Mouse (Mus musculus) embryonic fibroblast, embryonic 13.5 days (primary cell): ENCODE results near the gene Tmcc1.

Experiments
- CTCF ChIP-seq: IDR thresholded peaks from 2 replicates; pipeline ENCODE4 v1.5.1; 2011; ENCODE audit warnings: mild to moderate bottlenecking, control low read depth, low read length, moderate library complexity, borderline replicate concordance; ENCODE audit not compliant: insufficient read depth
- POLR2A ChIP-seq: IDR thresholded peaks from 2 replicates; pipeline ENCODE4 v1.6.1; 2011; ENCODE audit warnings: low read depth, mild to moderate bottlenecking, control low read depth, low read length, moderate library complexity

- no peak for TF ChIP-seq POLR2A
- TF ChIP-seq CTCF, result no peak
Measured at GRCm38 (mm10) chr6:116071781-116072180, 121.5 kb downstream of the Tmcc1 start.
